Mouse (Mus musculus) thymus, adult 2 months (tissue): ENCODE measurements around the gene Cyb561a3. TPM values are rescaled to one million over a fixed set of nuclear protein-coding genes. Genes with fewer than 3 reads are reported as not detected.

Source experiments
- DNase-seq: peaks from one replicate; pipeline ENCODE4 v3.0.0; 2021
- H3K27ac ChIP-seq: fragments of 200-500 bp; 2 replicates; pipeline ENCODE4 v1.5.1; 2012; ENCODE audit warnings: low read length, control low read depth; ENCODE audit not compliant: control insufficient read depth, insufficient read depth
- H3K27me3 ChIP-seq: fragments of 200-500 bp; 2 replicates; pipeline ENCODE4 v1.6.1; 2012; ENCODE audit warnings: mild to moderate bottlenecking, low read length, moderate library complexity, mixed read lengths; ENCODE audit not compliant: control insufficient read depth, insufficient read depth
- H3K36me3 ChIP-seq: fragments of 200-500 bp; 2 replicates; pipeline ENCODE4 v1.6.1; 2012; ENCODE audit warnings: mild to moderate bottlenecking, low read length, moderate library complexity; ENCODE audit not compliant: control insufficient read depth, insufficient read depth
- H3K4me1 ChIP-seq: fragments of 200-500 bp; replicated peaks from 2 replicates; pipeline ENCODE4 v1.6.1; 2012; ENCODE audit warnings: low read length; ENCODE audit not compliant: control insufficient read depth, insufficient read depth
- H3K4me3 ChIP-seq: fragments of 200-500 bp; 2 replicates; pipeline ENCODE4 v1.5.1; 2012; ENCODE audit warnings: mild to moderate bottlenecking, low read length, control low read depth, moderate library complexity; ENCODE audit not compliant: control insufficient read depth, insufficient read depth
- CTCF ChIP-seq: fragments of 200-500 bp; IDR thresholded peaks from 2 replicates; pipeline ENCODE4 v1.5.1; 2012; ENCODE audit warnings: mild to moderate bottlenecking, control low read depth, low read length, moderate library complexity, borderline replicate concordance; ENCODE audit not compliant: control insufficient read depth, poor library complexity, insufficient read depth; ENCODE audit errors: extremely low read depth
- POLR2A ChIP-seq: fragments of 200-500 bp; IDR thresholded peaks from 2 replicates; pipeline ENCODE4 v1.6.1; 2012; ENCODE audit warnings: mild to moderate bottlenecking, low read length, control low read depth, moderate library complexity; ENCODE audit not compliant: control insufficient read depth, poor library complexity, insufficient read depth; ENCODE audit errors: extremely low read depth
- WGBS: fragments of 180-500 bp; shearing (Covaris S2); methylation state at CpG from one replicate; pipeline ENCODE4 v1.1.7; 2018; 5-methylcytosine and 5-hydroxymethylcytosine counted together
- polyA plus RNA-seq: library from polyadenylated mRNA; depleted of rRNA; stranded (reverse); fragments of >200 nt; gene quantifications from 2 replicates; pipeline ENCODE4 v1.2.3, GENCODE M21; 2012

The Cyb561a3 gene
- polyA plus RNA-seq, 1 experiment, result 93.7 TPM

DNA sequence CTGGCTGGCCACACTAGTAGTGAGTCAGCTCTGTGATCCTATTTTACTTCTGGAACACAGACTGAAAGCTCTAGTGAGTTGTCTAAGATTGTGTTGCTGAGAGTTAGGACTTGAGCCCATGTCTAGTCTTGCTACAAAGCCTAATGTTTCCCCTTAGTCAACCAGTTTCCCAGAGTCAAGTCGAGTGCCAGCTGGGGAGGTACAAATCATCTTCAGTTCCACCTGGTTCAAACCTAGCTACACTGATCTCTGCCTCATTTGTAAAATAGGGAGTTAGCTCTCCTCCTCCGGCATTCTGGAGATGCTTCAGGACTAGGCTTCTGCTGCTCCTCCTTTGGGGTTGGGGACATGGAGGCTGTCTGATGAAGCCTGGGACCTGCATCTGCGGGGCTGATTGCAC is 27.6 kb downstream of the Cyb561a3 start:
- H3K36me3 ChIP-seq, result peaks cover 20% of the 10 kb centered on the region
- WGBS, result 54% methylated on average over 3 of the region's 3 CpGs
- DNase-seq, result no peak
- H3K27ac ChIP-seq, result peak overlapping the region; percentile 75; the same call in 1 of the 2 replicates
- H3K27me3 ChIP-seq, result no peaks in the 10 kb centered on the region
- no peak for TF ChIP-seq POLR2A
- TF ChIP-seq CTCF, result no peak
- peaks cover 26% of the 10 kb centered on the region for H3K4me1 ChIP-seq
- no peak overlapping the region for H3K4me3 ChIP-seq

- WGBS, result under 1% methylated on average over 49 of the region's 49 CpGs
- peak; percentile 99 for DNase-seq
- TF ChIP-seq CTCF, result peak; percentile 61
- peak; percentile 94 for TF ChIP-seq POLR2A
- Histone ChIP-seq H3K4me1 (peaks cover 26% of the 10 kb centered on the region), H3K36me3 (peaks cover 28% of the 10 kb centered on the region), H3K27ac (peak within 1 kb of the TSS; percentile 75), H3K27me3 (no peaks in the 10 kb centered on the region), H3K4me3 (peak within 1 kb of the TSS; percentile 83)
Measured at GRCm38 (mm10) chr19:10605293-10605900, 28.4 kb downstream of the Cyb561a3 start, which contains the start of the genes Ddb1 and Tkfc. Gene Ddb1, plus strand, starts transcription at chr19:10605327. Gene Tkfc, minus strand, starts transcription at chr19:10605654.

- peaks cover 26% of the 10 kb centered on the region for H3K4me1 ChIP-seq
- H3K27ac ChIP-seq, result peak overlapping the region; percentile 62; the same call in 1 of the 2 replicates
- TF ChIP-seq POLR2A (no peak), CTCF (no peak)
- H3K27me3 ChIP-seq, result no peaks in the 10 kb centered on the region
- H3K4me3 ChIP-seq, result peak overlapping the region; percentile 83
- H3K36me3 ChIP-seq, result peaks cover 35% of the 10 kb centered on the region
- 6% methylated on average over 20 of the region's 20 CpGs for WGBS
- DNase-seq, result no peak
Measured at GRCm38 (mm10) chr19:10605901-10606622, 29.1 kb downstream of the Cyb561a3 start.

- DNase-seq, result no peak
- no peaks in the 10 kb centered on the region for H3K27me3 ChIP-seq
- WGBS, result 97% methylated on average over 5 of the region's 5 CpGs
- peaks cover 62% of the 10 kb centered on the region for H3K36me3 ChIP-seq
- peaks cover 14% of the 10 kb centered on the region for H3K4me1 ChIP-seq
- TF ChIP-seq POLR2A (no peak), CTCF (no peak)
- no peak overlapping the region for H3K27ac ChIP-seq
- H3K4me3 ChIP-seq, result no peak overlapping the region
Measured at GRCm38 (mm10) chr19:10608573-10609240, 31.7 kb downstream of the Cyb561a3 start.

GRCm38 (mm10) chr19:10634106-10634871 is 57.3 kb downstream of the Cyb561a3 start, which contains the start of gene Vwce:
Gene Vwce, plus strand, starts transcription at chr19:10634213.
- WGBS, result 6% methylated on average over 32 of the region's 32 CpGs
- Histone ChIP-seq H3K36me3 (peaks cover 7% of the 10 kb centered on the region), H3K4me3 (peak within 1 kb of the TSS; percentile 57), H3K27ac (no peak within 1 kb of the TSS), H3K27me3 (no peaks in the 10 kb centered on the region), H3K4me1 (peaks cover 29% of the 10 kb centered on the region)
- DNase-seq, result peak; percentile 53
- TF ChIP-seq CTCF (no peak; the same call in 1 of the 2 replicates), POLR2A (no peak)
